Mouse (Mus musculus) small intestine, adult 2 months (tissue): ENCODE data around the gene Cnga3. TPM values are rescaled to one million over a fixed set of nuclear protein-coding genes. Genes with fewer than 3 reads are reported as not detected.

Experiments used
- H3K27ac ChIP-seq: fragments of 200-500 bp; 2 replicates; pipeline ENCODE4 v1.5.1; 2012; ENCODE audit warnings: low read depth, low read length, control low read depth, inconsistent platforms; ENCODE audit not compliant: insufficient read depth
- H3K27me3 ChIP-seq: fragments of 200-500 bp; 2 replicates; pipeline ENCODE4 v1.6.1; 2012; ENCODE audit warnings: mild to moderate bottlenecking, moderate library complexity, low read length, inconsistent platforms; ENCODE audit not compliant: control insufficient read depth, insufficient read depth
- H3K36me3 ChIP-seq: fragments of 200-500 bp; 2 replicates; pipeline ENCODE4 v1.6.1; 2012; ENCODE audit warnings: mild to moderate bottlenecking, low read length, control low read depth, inconsistent platforms; ENCODE audit not compliant: control insufficient read depth, insufficient read depth
- H3K4me1 ChIP-seq: fragments of 200-500 bp; 2 replicates; pipeline ENCODE4 v1.6.1; 2012; ENCODE audit warnings: low read length, inconsistent platforms, mixed read lengths; ENCODE audit not compliant: control insufficient read depth, insufficient read depth, insufficient read length
- H3K4me3 ChIP-seq: fragments of 200-500 bp; 2 replicates; pipeline ENCODE4 v1.5.1; 2012; ENCODE audit warnings: low read depth, mild to moderate bottlenecking, control low read depth, inconsistent platforms, low read length, moderate library complexity
- CTCF ChIP-seq: fragments of 200-500 bp; IDR thresholded peaks from 2 replicates; pipeline ENCODE4 v1.5.1; 2012; ENCODE audit warnings: low read depth, mild to moderate bottlenecking, control low read depth, inconsistent platforms, low read length, moderate library complexity, mixed read lengths; ENCODE audit not compliant: insufficient replicate concordance, insufficient read length; ENCODE audit errors: extremely low read depth
- POLR2A ChIP-seq: fragments of 200-500 bp; IDR thresholded peaks from 2 replicates; pipeline ENCODE4 v1.6.1; 2012; ENCODE audit warnings: low read depth, mild to moderate bottlenecking, control low read depth, inconsistent platforms, low read length, moderate library complexity
- WGBS: fragments of 180-500 bp; shearing (Covaris S2); methylation state at CpG from one replicate; pipeline ENCODE4 v1.1.7; 2018; 5-methylcytosine and 5-hydroxymethylcytosine counted together
- polyA plus RNA-seq: library from polyadenylated mRNA; depleted of rRNA; stranded (reverse); fragments of >200 nt; gene quantifications from 2 replicates; pipeline ENCODE4 v1.2.3, GENCODE M21; 2012; rRNA removed

The Cnga3 gene
- polyA plus RNA-seq, 1 experiment: 0.08 TPM

DNA sequence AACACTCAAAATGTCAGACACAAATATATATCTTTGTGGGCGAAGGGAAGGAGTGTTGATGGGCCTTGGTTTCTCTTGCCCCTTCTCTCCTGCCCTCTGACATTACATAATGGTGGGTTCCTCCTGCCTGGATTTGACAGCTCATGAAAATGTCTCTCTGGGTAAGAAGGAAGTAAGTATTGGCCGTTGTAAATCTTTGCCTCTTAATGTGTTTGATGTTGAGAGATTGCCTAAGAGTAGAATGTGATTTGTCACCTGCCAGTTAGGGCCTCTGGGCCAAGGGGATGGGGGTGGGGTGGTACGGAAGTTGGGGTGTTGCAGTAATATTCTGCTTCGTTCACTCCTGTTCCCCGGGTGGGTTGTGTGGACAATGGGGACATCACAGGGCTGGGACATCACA is 86.4 kb downstream of the Cnga3 start:
- H3K4me3 ChIP-seq: peak overlapping the region; percentile 95
- H3K36me3 ChIP-seq: no peaks in the 10 kb centered on the region
- H3K4me1 ChIP-seq: peaks cover 14% of the 10 kb centered on the region; the same call in 1 of the 2 replicates
- 7% methylated on average over 5 of the region's 5 CpGs for WGBS
- H3K27ac ChIP-seq: peak overlapping the region; percentile 67
- no peak for TF ChIP-seq CTCF
- no peak for TF ChIP-seq POLR2A
- no peaks in the 10 kb centered on the region for H3K27me3 ChIP-seq

DNA sequence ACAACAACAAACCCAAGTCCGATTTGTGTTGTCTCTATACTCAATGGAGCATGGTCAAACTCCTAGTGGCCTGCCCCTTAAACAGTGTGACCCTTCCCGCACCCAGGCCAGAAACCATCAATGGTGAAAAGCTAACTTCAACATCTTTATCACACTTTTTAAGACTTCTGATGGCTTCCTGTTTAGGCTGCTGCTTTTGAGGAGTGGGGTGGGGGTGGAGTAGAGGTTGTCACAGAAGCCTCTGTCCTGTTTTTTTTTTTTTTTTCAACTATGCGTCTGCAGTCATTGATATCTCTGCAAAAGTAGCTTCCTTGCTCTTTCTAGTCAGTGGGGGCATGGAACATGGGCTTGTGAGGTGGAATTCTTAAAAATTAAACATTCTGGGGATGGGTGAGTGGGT is 88.6 kb downstream of the Cnga3 start:
- Histone ChIP-seq H3K4me3 (no peak overlapping the region), H3K36me3 (no peaks in the 10 kb centered on the region), H3K27ac (no peak overlapping the region), H3K4me1 (peaks cover 29% of the 10 kb centered on the region; the same call in 1 of the 2 replicates), H3K27me3 (no peaks in the 10 kb centered on the region)
- 81% methylated on average over 3 of the region's 3 CpGs for WGBS
- no peak for TF ChIP-seq POLR2A
- TF ChIP-seq CTCF: no peak

DNA sequence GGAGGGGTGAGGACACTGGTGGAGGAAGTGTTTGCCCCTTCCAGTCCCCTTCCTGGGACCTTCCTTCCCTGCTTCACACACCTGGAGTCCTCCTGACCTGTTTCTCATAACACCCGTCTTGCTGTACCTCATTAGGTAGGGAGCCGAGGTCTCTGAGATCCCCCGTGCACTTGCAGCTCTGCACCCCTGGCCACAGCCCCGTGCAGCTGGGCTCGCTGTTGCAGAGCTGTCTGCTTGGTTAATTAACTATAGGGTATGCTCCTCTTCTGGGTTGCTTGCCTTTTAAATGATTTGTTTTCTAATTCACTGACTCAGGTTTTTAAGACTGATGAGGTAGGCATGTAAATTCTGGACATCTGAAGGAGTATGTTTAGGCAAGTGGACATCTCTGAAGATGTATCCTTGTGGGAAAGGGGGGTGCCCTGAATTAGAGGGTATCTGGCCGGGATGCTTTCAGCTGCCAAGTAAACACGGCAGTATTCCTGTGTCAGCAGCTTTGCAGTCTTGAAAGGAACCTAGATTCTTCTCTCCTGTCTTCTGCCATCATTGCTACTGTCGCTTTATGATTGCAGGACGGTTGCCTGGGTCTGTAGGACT is 91.6 kb downstream of the Cnga3 start:
- no peaks in the 10 kb centered on the region for H3K27me3 ChIP-seq
- H3K27ac ChIP-seq: no peak overlapping the region
- no peaks in the 10 kb centered on the region for H3K36me3 ChIP-seq
- TF ChIP-seq POLR2A: no peak
- TF ChIP-seq CTCF: no peak
- H3K4me1 ChIP-seq: peaks cover 35% of the 10 kb centered on the region
- WGBS: 80% methylated on average over 9 of the region's 9 CpGs
- H3K4me3 ChIP-seq: no peak overlapping the region

DNA sequence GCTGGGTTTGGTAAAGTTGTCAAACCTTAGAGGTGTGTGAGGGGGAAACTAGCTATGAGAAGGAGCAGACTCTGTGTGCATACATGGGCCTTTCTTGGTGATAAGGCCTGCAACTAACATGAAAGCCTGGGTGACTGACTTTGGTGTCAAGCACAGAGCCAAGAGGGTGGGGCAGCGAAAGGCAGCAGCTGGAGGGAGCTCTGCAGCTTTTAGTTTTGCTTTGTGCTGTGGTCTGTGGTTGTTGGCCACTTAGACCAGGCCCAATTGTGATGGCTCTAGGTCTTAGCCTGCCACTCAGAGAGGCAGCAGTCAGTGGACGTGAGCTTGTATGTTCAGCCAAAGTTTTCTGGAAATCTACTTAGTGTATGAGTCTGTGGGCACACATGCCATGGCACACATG is 93.4 kb downstream of the Cnga3 start:
- no peak overlapping the region; the same call in 1 of the 2 replicates for H3K27ac ChIP-seq
- H3K27me3 ChIP-seq: no peaks in the 10 kb centered on the region
- TF ChIP-seq POLR2A (no peak), CTCF (no peak)
- H3K36me3 ChIP-seq: no peaks in the 10 kb centered on the region
- WGBS: 39% methylated on average over 2 of the region's 2 CpGs
- peaks cover 31% of the 10 kb centered on the region for H3K4me1 ChIP-seq
- no peak overlapping the region for H3K4me3 ChIP-seq

DNA sequence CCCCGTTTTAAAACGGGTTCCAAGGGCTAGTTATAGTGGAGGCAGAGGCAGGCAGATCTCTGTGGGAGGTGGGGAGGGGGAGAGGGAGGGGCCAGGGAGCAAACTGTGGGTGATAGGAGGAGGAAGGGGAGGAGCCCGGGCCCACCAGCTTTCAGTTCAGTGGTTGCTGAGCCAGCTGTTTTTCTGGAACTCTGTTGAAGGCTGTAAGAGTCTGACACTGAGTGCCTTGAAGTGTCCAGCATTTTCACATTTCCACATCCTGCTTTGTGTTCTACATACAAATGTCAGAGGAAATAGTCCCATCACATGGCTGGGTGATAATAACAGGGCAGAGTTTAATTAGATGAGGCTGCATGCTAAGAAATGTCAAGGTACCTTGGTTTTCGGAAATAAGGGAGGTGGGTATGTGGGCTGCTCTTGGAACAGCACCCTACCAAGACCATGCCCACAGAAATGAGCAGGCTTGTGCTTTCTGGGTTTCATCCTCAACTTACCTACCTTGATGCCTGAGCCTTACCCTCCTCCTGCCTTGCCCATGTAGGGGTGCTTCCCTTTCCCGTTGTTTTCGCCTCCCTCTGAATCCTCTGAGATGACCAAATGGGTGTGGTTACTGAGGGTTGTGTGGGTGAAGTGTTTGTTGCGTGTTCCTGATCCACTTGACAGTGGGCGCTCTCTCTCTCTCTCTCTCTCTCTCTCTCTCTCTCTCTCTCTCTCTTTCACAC is 93.9 kb downstream of the Cnga3 start:
- WGBS: 46% methylated on average over 8 of the region's 8 CpGs
- H3K27ac ChIP-seq: peak overlapping the region; percentile 53; the same call in 1 of the 2 replicates
- no peak overlapping the region for H3K4me3 ChIP-seq
- H3K27me3 ChIP-seq: no peaks in the 10 kb centered on the region
- no peaks in the 10 kb centered on the region for H3K36me3 ChIP-seq
- TF ChIP-seq POLR2A (no peak), CTCF (no peak)
- peaks cover 31% of the 10 kb centered on the region for H3K4me1 ChIP-seq

DNA sequence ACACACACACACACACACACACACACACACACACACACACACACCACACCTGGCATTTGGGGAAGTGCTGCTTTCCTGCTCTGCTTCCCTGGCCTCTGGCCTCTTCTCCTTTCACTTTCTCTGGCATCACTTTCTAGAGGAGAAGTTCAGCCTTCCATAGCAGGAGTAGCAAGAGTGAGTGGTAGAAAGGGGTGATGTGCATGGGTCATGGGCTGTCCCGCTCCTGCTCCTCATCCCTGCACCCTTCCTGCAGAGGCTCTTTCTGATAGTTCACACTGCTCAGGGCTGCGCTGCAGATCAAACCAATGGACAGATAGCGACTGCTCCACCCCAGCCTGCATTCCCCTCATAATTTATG is 94.5 kb downstream of the Cnga3 start:
- H3K27me3 ChIP-seq: no peaks in the 10 kb centered on the region
- H3K4me1 ChIP-seq: peaks cover 31% of the 10 kb centered on the region
- WGBS: 50% methylated on average over 3 of the region's 3 CpGs
- H3K4me3 ChIP-seq: no peak overlapping the region
- no peak for TF ChIP-seq POLR2A
- no peak for TF ChIP-seq CTCF
- H3K27ac ChIP-seq: peak overlapping the region; percentile 53; the same call in 1 of the 2 replicates
- no peaks in the 10 kb centered on the region for H3K36me3 ChIP-seq

DNA sequence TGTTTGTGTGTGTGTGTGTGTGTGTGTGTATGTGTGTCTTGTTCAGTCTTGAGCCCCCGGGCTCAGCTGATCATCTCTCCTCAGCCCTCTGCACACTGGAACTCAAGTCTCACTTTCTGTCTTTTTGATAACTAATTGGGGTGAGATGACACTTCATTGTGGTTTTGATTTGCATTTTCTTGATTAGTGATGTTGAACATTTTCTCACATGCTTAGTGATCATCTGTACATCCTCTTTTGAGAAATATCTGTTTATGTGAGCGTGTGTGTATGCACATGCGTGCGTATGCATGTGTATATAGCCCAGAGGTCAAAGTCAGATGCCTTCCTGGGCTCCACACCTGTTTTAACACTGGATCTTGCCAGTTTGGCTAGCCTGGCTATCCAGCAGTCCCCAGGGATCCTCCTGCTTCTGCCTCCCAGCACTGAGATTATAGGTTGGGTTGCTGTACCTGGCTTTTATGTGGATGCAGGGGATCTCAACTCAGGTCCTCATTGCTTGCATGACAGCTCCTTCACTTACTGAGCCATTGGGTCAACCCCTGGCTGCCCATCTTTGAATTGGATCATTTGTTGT is 95.8 kb downstream of the Cnga3 start:
- 91% methylated on average over 4 of the region's 4 CpGs for WGBS
- TF ChIP-seq POLR2A (no peak), CTCF (no peak)
- no peaks in the 10 kb centered on the region for H3K36me3 ChIP-seq
- H3K27ac ChIP-seq: no peak overlapping the region
- H3K4me1 ChIP-seq: peaks cover 43% of the 10 kb centered on the region
- no peak overlapping the region for H3K4me3 ChIP-seq
- no peaks in the 10 kb centered on the region for H3K27me3 ChIP-seq

Other genes with a start within 250 kb of the Cnga3 start
- gene Vwa3b, start 187.8 kb upstream of the Cnga3 start, polyA plus RNA-seq: 0.04 and 0.06 TPM in 2 replicates
- 11.3 and 28.6 TPM in 2 replicates for gene Inpp4a, start 85.4 kb downstream of the Cnga3 start, polyA plus RNA-seq
- 18.6 and 30.0 TPM in 2 replicates for gene Coa5, start 215.7 kb downstream of the Cnga3 start, polyA plus RNA-seq
- gene Unc50, start 215.7 kb downstream of the Cnga3 start, polyA plus RNA-seq: 15.6 and 36.6 TPM in 2 replicates